Mouse (Mus musculus): ENCODE data around the gene Ttn. TPM values are rescaled to one million over a fixed set of nuclear protein-coding genes. Genes with fewer than 3 reads are reported as not detected.

Gene Ttn
- total RNA-seq, 1 experiment from 2014 or later: 0.38 TPM

- ATAC-seq (replicated peaks; ENCODE audit: insufficient number of reproducible peaks, low FRiP score, low TSS enrichment, poor library complexity, severe bottlenecking): no peak
Measured at GRCm38 (mm10) chr2:76767231-76767630, 215.1 kb downstream of the Ttn start.

GRCm38 (mm10) chr2:76764526-76764925 is 217.8 kb downstream of the Ttn start:
- no peak for ATAC-seq (replicated peaks; ENCODE audit: insufficient number of reproducible peaks, low FRiP score, low TSS enrichment, poor library complexity, severe bottlenecking)

- ATAC-seq (replicated peaks; ENCODE audit: insufficient number of reproducible peaks, low FRiP score, low TSS enrichment, poor library complexity, severe bottlenecking): no peak
Measured at GRCm38 (mm10) chr2:76762154-76762553, 220.2 kb downstream of the Ttn start.

- ATAC-seq (replicated peaks; ENCODE audit: insufficient number of reproducible peaks, low FRiP score, low TSS enrichment, poor library complexity, severe bottlenecking): no peak
Measured at GRCm38 (mm10) chr2:76756461-76756860, 225.9 kb downstream of the Ttn start.

- no peak for ATAC-seq (replicated peaks; ENCODE audit: insufficient number of reproducible peaks, low FRiP score, low TSS enrichment, poor library complexity, severe bottlenecking)
Measured at GRCm38 (mm10) chr2:76751993-76752392, 230.4 kb downstream of the Ttn start.

GRCm38 (mm10) chr2:76749341-76750110 is 232.8 kb downstream of the Ttn start:
- ATAC-seq (replicated peaks; ENCODE audit: insufficient number of reproducible peaks, low FRiP score, low TSS enrichment, poor library complexity, severe bottlenecking): no peak

GRCm38 (mm10) chr2:76748696-76749095 is 233.7 kb downstream of the Ttn start:
- no peak for ATAC-seq (replicated peaks; ENCODE audit: insufficient number of reproducible peaks, low FRiP score, low TSS enrichment, poor library complexity, severe bottlenecking)

GRCm38 (mm10) chr2:76719650-76720049 is 262.7 kb downstream of the Ttn start:
- ATAC-seq (replicated peaks; ENCODE audit: insufficient number of reproducible peaks, low FRiP score, low TSS enrichment, poor library complexity, severe bottlenecking): no peak

- no peak for ATAC-seq (replicated peaks; ENCODE audit: insufficient number of reproducible peaks, low FRiP score, low TSS enrichment, poor library complexity, severe bottlenecking)
Measured at GRCm38 (mm10) chr2:76714984-76715383, 267.4 kb downstream of the Ttn start.

GRCm38 (mm10) chr2:76708512-76708911 is 273.8 kb downstream of the Ttn start:
- no peak for ATAC-seq (replicated peaks; ENCODE audit: insufficient number of reproducible peaks, low FRiP score, low TSS enrichment, poor library complexity, severe bottlenecking)

GRCm38 (mm10) chr2:76705655-76706054 is 276.7 kb downstream of the Ttn start:
- ATAC-seq (replicated peaks; ENCODE audit: insufficient number of reproducible peaks, low FRiP score, low TSS enrichment, poor library complexity, severe bottlenecking): no peak

- ATAC-seq (replicated peaks; ENCODE audit: insufficient number of reproducible peaks, low FRiP score, low TSS enrichment, poor library complexity, severe bottlenecking): no peak
Measured at GRCm38 (mm10) chr2:76702751-76703150, 279.6 kb downstream of the Ttn start.

GRCm38 (mm10) chr2:76702188-76702587 is 280.2 kb downstream of the Ttn start:
- ATAC-seq (replicated peaks; ENCODE audit: insufficient number of reproducible peaks, low FRiP score, low TSS enrichment, poor library complexity, severe bottlenecking): no peak

GRCm38 (mm10) chr2:76695290-76695689 is 287.1 kb downstream of the Ttn start:
- ATAC-seq (replicated peaks; ENCODE audit: insufficient number of reproducible peaks, low FRiP score, low TSS enrichment, poor library complexity, severe bottlenecking): no peak

- no peak for ATAC-seq (replicated peaks; ENCODE audit: insufficient number of reproducible peaks, low FRiP score, low TSS enrichment, poor library complexity, severe bottlenecking)
Measured at GRCm38 (mm10) chr2:76693765-76694164, 288.6 kb downstream of the Ttn start.

GRCm38 (mm10) chr2:76690436-76691204 is 291.7 kb downstream of the Ttn start:
- no peak for ATAC-seq (replicated peaks; ENCODE audit: insufficient number of reproducible peaks, low FRiP score, low TSS enrichment, poor library complexity, severe bottlenecking)

GRCm38 (mm10) chr2:76688162-76688561 is 294.2 kb downstream of the Ttn start:
- ATAC-seq (replicated peaks; ENCODE audit: insufficient number of reproducible peaks, low FRiP score, low TSS enrichment, poor library complexity, severe bottlenecking): no peak

GRCm38 (mm10) chr2:76687608-76688007 is 294.7 kb downstream of the Ttn start:
- ATAC-seq (replicated peaks; ENCODE audit: insufficient number of reproducible peaks, low FRiP score, low TSS enrichment, poor library complexity, severe bottlenecking): no peak

- ATAC-seq (replicated peaks; ENCODE audit: insufficient number of reproducible peaks, low FRiP score, low TSS enrichment, poor library complexity, severe bottlenecking): no peak
Measured at GRCm38 (mm10) chr2:76686986-76687385, 295.4 kb downstream of the Ttn start.

GRCm38 (mm10) chr2:76682301-76682700 is 300.0 kb downstream of the Ttn start:
- no peak for ATAC-seq (replicated peaks; ENCODE audit: insufficient number of reproducible peaks, low FRiP score, low TSS enrichment, poor library complexity, severe bottlenecking)
